Mouse (Mus musculus): ENCODE measurements at regions not wholly inside any gene's neighbourhood (a gene's known extent, or its start where the extent isn't known, plus 50 kb on each side); places are given as distances from the start of the nearest gene placed in this dataset.
"Not testable (repeated sequence)": the region's sequence is repeated elsewhere in the genome, so short reads cannot be mapped to it uniquely, and the experiment has no call there.

GRCm38 (mm10) chr13:5370007-5370406, 491.3 kb upstream of the Klf6 start:
- DNase-seq: no peak

GRCm38 (mm10) chr13:5373191-5373590, 488.1 kb upstream of the Klf6 start:
- DNase-seq: no peak

- DNase-seq: no peak
Observed at GRCm38 (mm10) chr13:5408226-5408804, 453.0 kb upstream of the Klf6 start.

GRCm38 (mm10) chr13:5412052-5412451, 449.2 kb upstream of the Klf6 start:
- DNase-seq: no peak

GRCm38 (mm10) chr13:5413009-5413408, 448.3 kb upstream of the Klf6 start:
- not testable (repeated sequence) for DNase-seq

- DNase-seq: peak; percentile 4
Observed at GRCm38 (mm10) chr13:5424110-5424509, 437.2 kb upstream of the Klf6 start.

- DNase-seq: no peak
Observed at GRCm38 (mm10) chr13:5425491-5426232, 435.6 kb upstream of the Klf6 start.

GRCm38 (mm10) chr13:5433652-5434051, 427.6 kb upstream of the Klf6 start:
- DNase-seq: no peak

- no peak for DNase-seq
Observed at GRCm38 (mm10) chr13:5435131-5435530, 426.2 kb upstream of the Klf6 start.

GRCm38 (mm10) chr13:5436191-5436590, 425.1 kb upstream of the Klf6 start:
- no peak for DNase-seq

GRCm38 (mm10) chr13:5440454-5440853, 420.8 kb upstream of the Klf6 start:
- no peak for DNase-seq

GRCm38 (mm10) chr13:5444759-5445478, 416.4 kb upstream of the Klf6 start:
- no peak for DNase-seq

- DNase-seq: no peak
Observed at GRCm38 (mm10) chr13:5448601-5449000, 412.7 kb upstream of the Klf6 start.

GRCm38 (mm10) chr13:5480779-5481178, 380.5 kb upstream of the Klf6 start:
- no peak for DNase-seq

GRCm38 (mm10) chr13:5492266-5492665, 369.0 kb upstream of the Klf6 start:
- DNase-seq: no peak

GRCm38 (mm10) chr13:5497535-5497934, 363.7 kb upstream of the Klf6 start:
- DNase-seq: no peak

GRCm38 (mm10) chr13:5511784-5512183, 349.5 kb upstream of the Klf6 start:
- no peak for DNase-seq

- no peak for DNase-seq
Observed at GRCm38 (mm10) chr13:5515552-5515951, 345.7 kb upstream of the Klf6 start.

- DNase-seq: no peak
Observed at GRCm38 (mm10) chr13:5516088-5516487, 345.2 kb upstream of the Klf6 start.

- no peak for DNase-seq
Observed at GRCm38 (mm10) chr13:5519181-5519580, 342.1 kb upstream of the Klf6 start.

GRCm38 (mm10) chr13:5519600-5519999, 341.7 kb upstream of the Klf6 start:
- DNase-seq: no peak

- DNase-seq: no peak
Observed at GRCm38 (mm10) chr13:5527400-5527799, 333.9 kb upstream of the Klf6 start.

- no peak for DNase-seq
Observed at GRCm38 (mm10) chr13:5540321-5540720, 321.0 kb upstream of the Klf6 start.

- DNase-seq: no peak
Observed at GRCm38 (mm10) chr13:5545521-5545920, 315.8 kb upstream of the Klf6 start.
